In genomic region chr13:112439105-112439818, GRCm38 (mm10) we compare ENCODE assay signal across 8 mouse cellular contexts. TPM values are rescaled to one million over a fixed set of nuclear protein-coding genes. Genes with fewer than 3 reads are reported as not detected.
A peak's percentile ranks its signal among the peaks of the same experiment; 100 is the strongest.
DNase-seq lines count a peak whose midpoint lies in the region; ATAC-seq lines count a peak whose summit lies in the region.

No protein-coding gene starts in this region.

- no peak overlapping the region for H3K27ac ChIP-seq in hindbrain, embryonic 13.5 days

- H3K4me1 ChIP-seq in hindbrain, embryonic 13.5 days (replicated peaks), result peaks cover 12% of the 10 kb centered on the region

- ATAC-seq in common myeloid progenitor, adult 5-6 weeks (replicated peaks; ENCODE audit: low read depth, poor library complexity, severe bottlenecking), result peak; percentile 74
- no peak for ATAC-seq in hindbrain, embryonic 13.5 days (ENCODE audit: low FRiP score)

- H3K36me3 ChIP-seq in hindbrain, embryonic 13.5 days, result no peaks in the 10 kb centered on the region

- peak overlapping the region; percentile 14; the same call in 1 of the 2 replicates for H3K4me3 ChIP-seq in hindbrain, embryonic 13.5 days

- H3K27me3 ChIP-seq in hindbrain, embryonic 13.5 days, result 0 out of 2 replicates have a peak, but pooled peaks cover 2% of the 10 kb centered on the region

- WGBS in hindbrain, embryonic 13.5 days, result 27% methylated on average over 15 of the region's 15 CpGs

- DNase-seq in kidney, postnatal 4 days, result peak; percentile 21 to 39
- DNase-seq in kidney, adult 18-20 months, result no peak
- peak; percentile 32 for DNase-seq in mesoderm, embryonic 11.5 days (ENCODE audit: low read depth, low spot score)
- DNase-seq in left cerebral cortex, adult 8-10 months (ENCODE audit: low spot score in 2 of 2), result no peak
- DNase-seq in right cerebral cortex, postnatal 14 days, result no peak
- no peak for DNase-seq in spleen, postnatal 4 days (ENCODE audit: low spot score in 2 of 2)

- no peaks in the 10 kb centered on the region for H3K9me3 ChIP-seq in hindbrain, embryonic 13.5 days

- no peak overlapping the region for H3K9ac ChIP-seq in hindbrain, embryonic 13.5 days

- H3K4me2 ChIP-seq in hindbrain, embryonic 13.5 days, result peak overlapping the region; percentile 50

RNA-seq across cellular contexts. Expression of gene Il6st, which starts 24.6 kb away (rescaled TPM):
- total RNA-seq in common myeloid progenitor, adult 5-6 weeks (2017), result 28.8 and 35.2 TPM in 2 replicates
- polyA plus RNA-seq in hindbrain, embryonic 13.5 days (2015; fragmentation: Nextera tagmentation; extraction: Ambion mirVana), result 19.9 and 22.6 TPM in 2 replicates
- total RNA-seq in left cerebral cortex, adult 8-10 months (2022), result 10 to 100 TPM; 86.9 to 95.9 (median 91.0) TPM

Comparison
In these comparisons a context has a peak if more than half of its experiments do, and no peak if none do; other contexts are left out.
1. DNase-seq: peak in kidney, postnatal 4 days (2 of 2) and mesoderm, embryonic 11.5 days (single experiment); none in kidney, adult 18-20 months (single experiment), left cerebral cortex, adult 8-10 months (0 of 2), right cerebral cortex, postnatal 14 days (single experiment) and spleen, postnatal 4 days (0 of 2).